Mouse (Mus musculus): ENCODE measurements around the gene Dmap1. TPM values are rescaled to one million over a fixed set of nuclear protein-coding genes. Genes with fewer than 3 reads are reported as not detected.

The Dmap1 gene
- polyA plus RNA-seq, 1 experiment from 2014 or later, result 57.3 TPM

GRCm38 (mm10) chr4:117636891-117637613 is 45.0 kb downstream of the Dmap1 start:
- Histone ChIP-seq H3K4me2 (replicated peaks) (no peak overlapping the region), H3K36me3 (peaks cover 22% of the 10 kb centered on the region; the same call in 1 of the 2 replicates), H3K9ac (no peak overlapping the region), H3K4me1 (0 out of 2 replicates have a peak, but pooled peaks cover 10% of the 10 kb centered on the region), H3K27ac (replicated peaks) (no peak overlapping the region), H3K9me3 (replicated peaks) (no peaks in the 10 kb centered on the region), H3K4me3 (replicated peaks) (no peak overlapping the region), H3K27me3 (no peaks in the 10 kb centered on the region)
- WGBS, result 68% methylated on average over 22 of the region's 22 CpGs
- ATAC-seq (ENCODE audit: insufficient number of reproducible peaks, low FRiP score, low TSS enrichment, low read depth), result no peak

GRCm38 (mm10) chr4:117636152-117636551 is 45.9 kb downstream of the Dmap1 start:
- Histone ChIP-seq H3K4me3 (replicated peaks) (no peak overlapping the region), H3K4me2 (replicated peaks) (no peak overlapping the region), H3K27ac (replicated peaks) (no peak overlapping the region), H3K36me3 (peaks cover 22% of the 10 kb centered on the region; the same call in 1 of the 2 replicates), H3K4me1 (0 out of 2 replicates have a peak, but pooled peaks cover 8% of the 10 kb centered on the region), H3K27me3 (no peaks in the 10 kb centered on the region), H3K9ac (no peak overlapping the region), H3K9me3 (replicated peaks) (no peaks in the 10 kb centered on the region)
- no peak for ATAC-seq (ENCODE audit: insufficient number of reproducible peaks, low FRiP score, low TSS enrichment, low read depth)
- 89% methylated on average over 4 of the region's 4 CpGs for WGBS

GRCm38 (mm10) chr4:117634642-117635041 is 47.4 kb downstream of the Dmap1 start:
- WGBS, result 88% methylated on average over 7 of the region's 7 CpGs
- Histone ChIP-seq H3K27ac (replicated peaks) (no peak overlapping the region), H3K9ac (no peak overlapping the region), H3K4me2 (replicated peaks) (no peak overlapping the region), H3K27me3 (no peaks in the 10 kb centered on the region), H3K36me3 (peaks cover 13% of the 10 kb centered on the region; the same call in 1 of the 2 replicates), H3K9me3 (replicated peaks) (no peaks in the 10 kb centered on the region), H3K4me3 (replicated peaks) (no peak overlapping the region), H3K4me1 (0 out of 2 replicates have a peak, but pooled peaks cover 3% of the 10 kb centered on the region)
- ATAC-seq (ENCODE audit: insufficient number of reproducible peaks, low FRiP score, low TSS enrichment, low read depth), result no peak

GRCm38 (mm10) chr4:117633527-117633926 is 48.5 kb downstream of the Dmap1 start:
- Histone ChIP-seq H3K9ac (no peak overlapping the region), H3K36me3 (peaks cover 18% of the 10 kb centered on the region; the same call in 1 of the 2 replicates), H3K4me1 (0 out of 2 replicates have a peak, but pooled peaks cover 3% of the 10 kb centered on the region), H3K27ac (replicated peaks) (no peak overlapping the region), H3K4me3 (replicated peaks) (no peak overlapping the region), H3K4me2 (replicated peaks) (no peak overlapping the region), H3K27me3 (no peaks in the 10 kb centered on the region), H3K9me3 (replicated peaks) (no peaks in the 10 kb centered on the region)
- 69% methylated on average over 5 of the region's 5 CpGs for WGBS
- ATAC-seq (ENCODE audit: insufficient number of reproducible peaks, low FRiP score, low TSS enrichment, low read depth), result no peak; the same call in 1 of the 2 replicates

GRCm38 (mm10) chr4:117630053-117630670 is 51.9 kb downstream of the Dmap1 start:
- no peak overlapping the region for H3K27ac ChIP-seq (replicated peaks)
- no peak for ATAC-seq (ENCODE audit: insufficient number of reproducible peaks, low FRiP score, low TSS enrichment, low read depth)
- 0 out of 2 replicates have a peak, but pooled peaks cover 1% of the 10 kb centered on the region for H3K4me1 ChIP-seq
- WGBS, result 76% methylated on average over 6 of the region's 6 CpGs
- no peak overlapping the region for H3K4me2 ChIP-seq (replicated peaks)
- no peak overlapping the region for H3K9ac ChIP-seq
- H3K27me3 ChIP-seq, result no peaks in the 10 kb centered on the region
- no peak overlapping the region for H3K4me3 ChIP-seq (replicated peaks)
- peaks cover 20% of the 10 kb centered on the region for H3K36me3 ChIP-seq
- no peaks in the 10 kb centered on the region for H3K9me3 ChIP-seq (replicated peaks)

- no peaks in the 10 kb centered on the region for H3K9me3 ChIP-seq (replicated peaks)
- no peak for ATAC-seq (ENCODE audit: insufficient number of reproducible peaks, low FRiP score, low TSS enrichment, low read depth)
- H3K4me3 ChIP-seq (replicated peaks), result no peak overlapping the region
- 35% methylated on average over 1 of the region's 1 CpGs for WGBS
- no peaks in the 10 kb centered on the region for H3K4me1 ChIP-seq
- peaks cover 17% of the 10 kb centered on the region for H3K36me3 ChIP-seq
- no peaks in the 10 kb centered on the region for H3K27me3 ChIP-seq
- H3K9ac ChIP-seq, result no peak overlapping the region
- no peak overlapping the region for H3K27ac ChIP-seq (replicated peaks)
- H3K4me2 ChIP-seq (replicated peaks), result no peak overlapping the region
Observed at GRCm38 (mm10) chr4:117628464-117628863, 53.6 kb downstream of the Dmap1 start.

Other genes starting within 250 kb of the Dmap1 start
- gene Rnf220, start 185.2 kb downstream of the Dmap1 start, polyA plus RNA-seq (2015; fragmentation: Nextera tagmentation; extraction: Ambion mirVana), result 77.6 and 79.2 TPM in 2 replicates
- gene Eri3, start 131.9 kb downstream of the Dmap1 start, polyA plus RNA-seq (2015; fragmentation: Nextera tagmentation; extraction: Ambion mirVana), result 159 and 169 TPM in 2 replicates
- gene Gm12845, start 42.1 kb upstream of the Dmap1 start, polyA plus RNA-seq (2015; fragmentation: Nextera tagmentation; extraction: Ambion mirVana), result not detected in 2 replicates
- not detected in 2 replicates for gene Klf17, start 83.4 kb upstream of the Dmap1 start, polyA plus RNA-seq (2015; fragmentation: Nextera tagmentation; extraction: Ambion mirVana)
- 9.4 and 13.2 TPM in 2 replicates for gene Slc6a9, start 152.2 kb upstream of the Dmap1 start, polyA plus RNA-seq (2015; fragmentation: Nextera tagmentation; extraction: Ambion mirVana)
- gene Ccdc24, start 190.3 kb upstream of the Dmap1 start, polyA plus RNA-seq (2015; fragmentation: Nextera tagmentation; extraction: Ambion mirVana), result 1.5 and 3.6 TPM in 2 replicates
- gene B4galt2, start 201.2 kb upstream of the Dmap1 start, polyA plus RNA-seq (2015; fragmentation: Nextera tagmentation; extraction: Ambion mirVana), result 31.1 and 32.0 TPM in 2 replicates
- 252 and 271 TPM in 2 replicates for gene Atp6v0b, start 205.1 kb upstream of the Dmap1 start, polyA plus RNA-seq (2015; fragmentation: Nextera tagmentation; extraction: Ambion mirVana)
- 15.8 and 16.7 TPM in 2 replicates for gene Dph2, start 209.8 kb upstream of the Dmap1 start, polyA plus RNA-seq (2015; fragmentation: Nextera tagmentation; extraction: Ambion mirVana)
- 46.1 and 49.6 TPM in 2 replicates for gene Ipo13, start 232.7 kb upstream of the Dmap1 start, polyA plus RNA-seq (2015; fragmentation: Nextera tagmentation; extraction: Ambion mirVana)
- gene Artn, start 247.5 kb upstream of the Dmap1 start, polyA plus RNA-seq (2015; fragmentation: Nextera tagmentation; extraction: Ambion mirVana), result 2.1 and 4.3 TPM in 2 replicates

All from embryonic facial prominence, embryonic 15.5 days (tissue).